Mouse (Mus musculus) thymus, adult 2 months (tissue): ENCODE measurements around the gene Celsr2.

Experiments used
- CTCF ChIP-seq: fragments of 200-500 bp; IDR thresholded peaks from 2 replicates; pipeline ENCODE4 v1.5.1; 2012; ENCODE audit warnings: mild to moderate bottlenecking, control low read depth, low read length, moderate library complexity, borderline replicate concordance; ENCODE audit not compliant: control insufficient read depth, poor library complexity, insufficient read depth; ENCODE audit errors: extremely low read depth
- POLR2A ChIP-seq: fragments of 200-500 bp; IDR thresholded peaks from 2 replicates; pipeline ENCODE4 v1.6.1; 2012; ENCODE audit warnings: mild to moderate bottlenecking, low read length, control low read depth, moderate library complexity; ENCODE audit not compliant: control insufficient read depth, poor library complexity, insufficient read depth; ENCODE audit errors: extremely low read depth

GRCm38 (mm10) chr3:108415831-108416223 is 475 bp upstream of the Celsr2 start:
- no peak for TF ChIP-seq CTCF
- TF ChIP-seq POLR2A: peak; percentile 69
